Mouse (Mus musculus): ENCODE measurements around the gene Pex3. TPM values are rescaled to one million over a fixed set of nuclear protein-coding genes. Genes with fewer than 3 reads are reported as not detected.

Pex3 gene
- polyA plus RNA-seq, 1 experiment from 2014 or later: 20.9 TPM

DNA sequence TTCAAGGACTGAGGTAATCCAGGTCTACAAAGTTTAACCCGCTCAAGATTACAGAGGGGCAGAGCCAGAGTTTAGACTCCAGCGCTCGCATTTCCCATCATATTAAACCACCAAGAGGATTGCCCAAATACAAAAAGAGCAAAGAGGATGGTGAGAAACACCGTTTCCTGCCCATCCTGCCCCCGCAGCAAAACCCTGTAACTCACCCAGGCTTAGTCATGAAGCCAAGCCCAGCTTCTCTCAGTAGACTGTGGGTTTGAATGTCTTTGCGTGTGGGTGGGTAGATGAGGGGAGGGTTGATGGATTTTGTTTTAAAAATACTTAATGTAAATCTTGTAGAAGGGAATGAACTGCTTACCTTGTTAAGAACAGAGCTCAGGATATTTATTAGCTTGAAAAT, 19.5 kb upstream of the Pex3 start:
- Histone ChIP-seq H3K9ac (ENCODE audit: low read depth, low read length) (no peak overlapping the region), H3K36me3 (ENCODE audit: control insufficient read depth, insufficient read depth, low read length) (no peaks in the 10 kb centered on the region), H3K27me3 (replicated peaks; ENCODE audit: control insufficient read depth, insufficient read depth, low read length) (no peaks in the 10 kb centered on the region), H3K9me3 (ENCODE audit: control insufficient read depth, low read length) (no peaks in the 10 kb centered on the region), H3K4me1 (ENCODE audit: control insufficient read depth, insufficient read depth, low read length) (0 out of 2 replicates have a peak, but pooled peaks cover 4% of the 10 kb centered on the region), H3K4me2 (ENCODE audit: low read depth, low read length) (no peak overlapping the region), H3K27ac (ENCODE audit: low read length) (no peak overlapping the region), H3K4me3 (ENCODE audit: low read length) (no peak overlapping the region)
- 55% methylated on average over 6 of the region's 6 CpGs for WGBS
- ATAC-seq: no peak

DNA sequence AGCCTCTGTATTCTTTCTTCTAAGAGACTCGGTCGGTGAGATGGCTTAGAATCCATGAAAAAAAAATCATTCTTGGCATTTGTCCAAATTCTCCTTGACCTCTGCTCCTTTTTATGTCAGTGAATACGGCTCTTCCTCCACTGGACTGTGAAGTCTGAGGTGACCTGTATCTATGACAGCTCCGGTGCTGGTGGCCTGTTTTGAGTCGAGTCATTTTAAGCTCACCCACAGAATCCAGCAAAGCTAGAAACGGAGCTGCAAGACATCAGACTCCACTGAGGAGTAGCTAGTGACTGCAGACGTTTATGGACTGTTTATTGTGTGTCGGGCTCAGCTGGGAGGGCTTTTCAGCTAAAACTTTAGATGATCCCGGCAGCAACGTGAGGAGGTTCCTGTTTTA, 19.1 kb upstream of the Pex3 start:
- Histone ChIP-seq H3K27ac (ENCODE audit: low read length) (no peak overlapping the region), H3K27me3 (replicated peaks; ENCODE audit: control insufficient read depth, insufficient read depth, low read length) (no peaks in the 10 kb centered on the region), H3K9ac (ENCODE audit: low read depth, low read length) (no peak overlapping the region), H3K4me3 (ENCODE audit: low read length) (no peak overlapping the region), H3K36me3 (ENCODE audit: control insufficient read depth, insufficient read depth, low read length) (no peaks in the 10 kb centered on the region), H3K4me2 (ENCODE audit: low read depth, low read length) (no peak overlapping the region), H3K9me3 (ENCODE audit: control insufficient read depth, low read length) (no peaks in the 10 kb centered on the region), H3K4me1 (ENCODE audit: control insufficient read depth, insufficient read depth, low read length) (0 out of 2 replicates have a peak, but pooled peaks cover 4% of the 10 kb centered on the region)
- ATAC-seq: peak; percentile 26; the same call in 1 of the 2 replicates
- 24% methylated on average over 10 of the region's 10 CpGs for WGBS

DNA sequence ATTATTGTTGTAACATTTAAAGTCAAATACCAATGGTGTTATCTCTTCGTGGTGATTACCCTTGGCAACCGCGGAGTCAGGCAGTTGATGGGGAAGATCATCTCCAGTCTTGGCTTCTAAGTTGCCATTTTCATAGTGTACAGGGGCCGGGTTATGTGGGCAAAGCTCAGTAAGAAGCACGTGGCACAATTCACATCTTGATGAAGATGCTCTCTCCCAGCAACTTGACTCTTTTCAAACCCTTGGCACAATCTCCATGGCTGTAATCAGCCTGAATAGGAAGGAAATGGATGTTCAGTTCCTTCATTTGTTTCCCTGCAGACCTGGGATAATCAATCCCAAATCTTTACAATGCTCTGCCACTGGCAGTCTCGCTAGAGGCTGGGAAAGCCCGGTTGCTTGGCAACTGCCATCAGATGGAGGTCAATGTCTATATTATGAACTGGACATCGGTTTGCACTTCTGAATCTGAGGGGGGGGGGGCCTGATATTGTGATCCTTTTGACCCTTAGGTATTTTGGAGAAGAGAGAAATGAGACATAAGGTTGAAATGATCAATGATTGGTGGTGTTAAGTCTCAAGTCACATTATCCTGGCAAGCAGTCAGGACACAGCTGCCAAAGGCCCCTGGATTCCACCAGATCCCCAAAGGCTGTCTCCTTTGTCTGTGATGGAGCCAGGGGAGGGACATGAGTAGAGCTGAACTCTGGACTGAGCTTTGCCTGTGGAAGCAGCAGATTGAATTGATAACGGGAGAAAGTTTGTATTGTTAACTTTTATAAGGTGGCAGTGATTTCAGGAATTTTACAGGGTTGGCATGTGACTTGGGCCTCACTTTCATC, 18.0 kb upstream of the Pex3 start:
- no peaks in the 10 kb centered on the region for H3K27me3 ChIP-seq (replicated peaks; ENCODE audit: control insufficient read depth, insufficient read depth, low read length)
- 0 out of 2 replicates have a peak, but pooled peaks cover 4% of the 10 kb centered on the region for H3K4me1 ChIP-seq (ENCODE audit: control insufficient read depth, insufficient read depth, low read length)
- H3K9ac ChIP-seq (ENCODE audit: low read depth, low read length): no peak overlapping the region
- H3K9me3 ChIP-seq (ENCODE audit: control insufficient read depth, low read length): no peaks in the 10 kb centered on the region
- no peaks in the 10 kb centered on the region for H3K36me3 ChIP-seq (ENCODE audit: control insufficient read depth, insufficient read depth, low read length)
- ATAC-seq: no peak
- H3K4me2 ChIP-seq (ENCODE audit: low read depth, low read length): no peak overlapping the region
- 56% methylated on average over 9 of the region's 9 CpGs for WGBS
- no peak overlapping the region for H3K4me3 ChIP-seq (ENCODE audit: low read length)
- no peak overlapping the region for H3K27ac ChIP-seq (ENCODE audit: low read length)

- Histone ChIP-seq H3K27me3 (replicated peaks; ENCODE audit: control insufficient read depth, insufficient read depth, low read length) (no peaks in the 10 kb centered on the region), H3K9me3 (ENCODE audit: control insufficient read depth, low read length) (no peaks in the 10 kb centered on the region), H3K36me3 (ENCODE audit: control insufficient read depth, insufficient read depth, low read length) (no peaks in the 10 kb centered on the region), H3K4me3 (ENCODE audit: low read length) (no peak overlapping the region), H3K4me2 (ENCODE audit: low read depth, low read length) (no peak overlapping the region), H3K4me1 (ENCODE audit: control insufficient read depth, insufficient read depth, low read length) (0 out of 2 replicates have a peak, but pooled peaks cover 4% of the 10 kb centered on the region), H3K27ac (ENCODE audit: low read length) (no peak overlapping the region), H3K9ac (ENCODE audit: low read depth, low read length) (no peak overlapping the region)
- ATAC-seq: no peak
- WGBS: 59% methylated on average over 7 of the region's 7 CpGs
These were observed 16.9 kb upstream of the Pex3 start for GRCm38 (mm10) chr10:13569818-13570217.

GRCm38 (mm10) chr10:13566393-13566792, 13.5 kb upstream of the Pex3 start:
- Histone ChIP-seq H3K27ac (ENCODE audit: low read length) (no peak overlapping the region), H3K36me3 (ENCODE audit: control insufficient read depth, insufficient read depth, low read length) (no peaks in the 10 kb centered on the region; the same call in 1 of the 2 replicates), H3K4me3 (ENCODE audit: low read length) (no peak overlapping the region; the same call in 1 of the 2 replicates), H3K4me1 (ENCODE audit: control insufficient read depth, insufficient read depth, low read length) (0 out of 2 replicates have a peak, but pooled peaks cover 2% of the 10 kb centered on the region), H3K27me3 (replicated peaks; ENCODE audit: control insufficient read depth, insufficient read depth, low read length) (no peaks in the 10 kb centered on the region), H3K9me3 (ENCODE audit: control insufficient read depth, low read length) (no peaks in the 10 kb centered on the region), H3K9ac (ENCODE audit: low read depth, low read length) (no peak overlapping the region), H3K4me2 (ENCODE audit: low read depth, low read length) (peak overlapping the region; percentile 36; the same call in 1 of the 2 replicates)
- peak; percentile 72 for ATAC-seq
- WGBS: 56% methylated on average over 13 of the region's 13 CpGs

DNA sequence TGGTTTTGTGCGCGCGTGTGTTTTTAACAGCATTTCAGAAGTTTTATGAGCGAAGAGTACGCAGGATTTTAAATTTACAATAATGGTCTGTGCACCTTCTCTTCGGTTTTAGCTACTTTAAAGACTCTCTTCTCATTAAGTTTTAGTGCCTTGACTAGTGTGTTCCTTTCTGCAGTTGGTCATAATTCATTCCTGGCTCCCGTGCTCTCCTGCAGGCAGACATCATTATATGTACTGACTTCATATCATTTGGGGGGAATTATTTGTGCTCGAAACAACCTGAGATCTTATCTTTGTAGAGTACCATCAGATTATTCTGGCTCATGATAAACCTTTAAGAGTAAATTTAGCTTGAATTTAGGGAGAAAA, 12.1 kb upstream of the Pex3 start:
- Histone ChIP-seq H3K36me3 (ENCODE audit: control insufficient read depth, insufficient read depth, low read length) (no peaks in the 10 kb centered on the region; the same call in 1 of the 2 replicates), H3K27me3 (replicated peaks; ENCODE audit: control insufficient read depth, insufficient read depth, low read length) (no peaks in the 10 kb centered on the region), H3K4me2 (ENCODE audit: low read depth, low read length) (peak overlapping the region; percentile 43), H3K9me3 (ENCODE audit: control insufficient read depth, low read length) (no peaks in the 10 kb centered on the region), H3K9ac (ENCODE audit: low read depth, low read length) (no peak overlapping the region), H3K4me3 (ENCODE audit: low read length) (peak overlapping the region; percentile 25; the same call in 1 of the 2 replicates), H3K27ac (ENCODE audit: low read length) (no peak overlapping the region), H3K4me1 (ENCODE audit: control insufficient read depth, insufficient read depth, low read length) (no peaks in the 10 kb centered on the region)
- no peak for ATAC-seq
- 38% methylated on average over 8 of the region's 8 CpGs for WGBS

- Histone ChIP-seq H3K36me3 (ENCODE audit: control insufficient read depth, insufficient read depth, low read length) (no peaks in the 10 kb centered on the region; the same call in 1 of the 2 replicates), H3K4me3 (ENCODE audit: low read length) (peak overlapping the region; percentile 25; the same call in 1 of the 2 replicates), H3K9ac (ENCODE audit: low read depth, low read length) (no peak overlapping the region), H3K27me3 (replicated peaks; ENCODE audit: control insufficient read depth, insufficient read depth, low read length) (no peaks in the 10 kb centered on the region), H3K9me3 (ENCODE audit: control insufficient read depth, low read length) (no peaks in the 10 kb centered on the region), H3K4me1 (ENCODE audit: control insufficient read depth, insufficient read depth, low read length) (no peaks in the 10 kb centered on the region), H3K4me2 (ENCODE audit: low read depth, low read length) (peak overlapping the region; percentile 43), H3K27ac (ENCODE audit: low read length) (no peak overlapping the region)
- ATAC-seq: peak; percentile 60; the same call in 1 of the 2 replicates
- WGBS: 27% methylated on average over 24 of the region's 24 CpGs
These were observed 11.6 kb upstream of the Pex3 start for GRCm38 (mm10) chr10:13564364-13565079.

- Histone ChIP-seq H3K9ac (ENCODE audit: low read depth, low read length) (no peak overlapping the region), H3K4me3 (ENCODE audit: low read length) (no peak overlapping the region), H3K27ac (ENCODE audit: low read length) (no peak overlapping the region), H3K27me3 (replicated peaks; ENCODE audit: control insufficient read depth, insufficient read depth, low read length) (no peaks in the 10 kb centered on the region), H3K4me1 (ENCODE audit: control insufficient read depth, insufficient read depth, low read length) (no peaks in the 10 kb centered on the region), H3K36me3 (ENCODE audit: control insufficient read depth, insufficient read depth, low read length) (no peaks in the 10 kb centered on the region; the same call in 1 of the 2 replicates), H3K9me3 (ENCODE audit: control insufficient read depth, low read length) (no peaks in the 10 kb centered on the region), H3K4me2 (ENCODE audit: low read depth, low read length) (no peak overlapping the region)
- WGBS: 87% methylated on average over 13 of the region's 13 CpGs
- ATAC-seq: no peak
These were observed 7.2 kb upstream of the Pex3 start for GRCm38 (mm10) chr10:13560014-13560674.

GRCm38 (mm10) chr10:13554316-13554715, 1.4 kb upstream of the Pex3 start:
- no peak overlapping the region for H3K4me3 ChIP-seq (ENCODE audit: low read length)
- no peak overlapping the region for H3K4me2 ChIP-seq (ENCODE audit: low read depth, low read length)
- no peaks in the 10 kb centered on the region for H3K36me3 ChIP-seq (ENCODE audit: control insufficient read depth, insufficient read depth, low read length)
- H3K9ac ChIP-seq (ENCODE audit: low read depth, low read length): no peak overlapping the region
- H3K9me3 ChIP-seq (ENCODE audit: control insufficient read depth, low read length): no peaks in the 10 kb centered on the region
- H3K27ac ChIP-seq (ENCODE audit: low read length): no peak overlapping the region
- no peak for ATAC-seq
- H3K4me1 ChIP-seq (ENCODE audit: control insufficient read depth, insufficient read depth, low read length): peaks cover 4% of the 10 kb centered on the region
- H3K27me3 ChIP-seq (replicated peaks; ENCODE audit: control insufficient read depth, insufficient read depth, low read length): no peaks in the 10 kb centered on the region
- WGBS: 94% methylated on average over 1 of the region's 1 CpGs

All from intestine, embryonic 16.5 days (tissue).